Mouse (Mus musculus): Measurements from ENCODE around the gene Prex1.

The Prex1 gene

DNA sequence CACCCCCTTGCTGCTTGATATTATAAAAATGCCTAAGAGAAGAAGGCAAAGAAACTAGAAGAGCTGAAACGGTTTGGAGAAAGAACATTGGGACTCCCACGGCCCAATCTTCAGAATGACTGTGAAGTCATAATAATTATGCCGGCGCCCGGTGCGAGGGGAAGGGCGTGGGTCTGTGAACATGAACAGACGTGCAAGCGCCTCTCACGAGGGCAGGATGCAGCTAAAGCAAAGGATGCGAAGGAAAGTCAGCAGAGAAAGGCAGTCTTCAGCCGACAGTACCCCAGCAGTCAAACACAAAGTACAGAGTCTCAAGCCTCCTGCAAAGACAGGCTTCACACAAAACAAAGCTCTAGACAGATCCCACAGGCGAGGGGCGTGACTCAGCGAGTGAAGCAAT, 49.1 kb downstream of the Prex1 start:
- in situ Hi-C loops (cut with MboI, MseI), result loop anchor here in 1 of 2 experiments (25.0 kb wide), 1 partner anchor 1273 kb away; the partner anchor contains the start of gene Ptpn1

- in situ Hi-C loops (cut with MboI, MseI), result loop anchor here in 1 of 2 experiments (25.0 kb wide), 1 partner anchor 1274 kb away; the partner anchor contains the start of gene Ptpn1
Observed at GRCm38 (mm10) chr2:166663250-166663961, 50.2 kb downstream of the Prex1 start.

DNA sequence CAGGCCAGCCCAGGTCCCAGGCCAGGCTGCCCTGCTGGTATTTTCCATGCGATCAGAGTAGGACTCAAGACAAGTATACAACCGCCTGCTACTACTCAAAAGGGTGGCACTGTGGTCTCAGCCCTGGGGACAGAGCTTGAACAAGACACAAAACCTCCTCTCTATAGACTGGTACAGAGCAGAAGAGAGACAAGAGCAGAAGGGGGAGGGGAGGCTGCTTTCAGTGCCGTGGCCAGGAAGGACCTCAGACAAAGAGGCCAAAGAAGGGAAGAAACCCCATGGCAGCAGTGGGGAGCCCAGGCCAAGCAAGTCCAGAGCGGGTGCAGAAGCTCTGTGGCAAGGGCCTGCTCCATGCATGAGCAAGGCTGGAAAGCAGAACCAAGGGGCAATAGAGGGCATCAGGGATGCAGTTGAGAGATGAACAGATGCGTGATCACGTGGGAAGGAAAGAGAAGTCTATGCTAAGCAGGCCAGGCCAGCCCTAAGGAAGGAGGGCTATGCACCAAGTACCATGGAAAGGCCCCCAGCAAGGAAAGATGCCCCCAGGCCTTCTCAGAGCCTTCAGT, 51.0 kb downstream of the Prex1 start:
- in situ Hi-C loops (cut with MboI, MseI), result loop anchor here in 1 of 2 experiments (25.0 kb wide), 1 partner anchor 1275 kb away; the partner anchor contains the start of gene Ptpn1

- in situ Hi-C loops (cut with MboI, MseI), result loop anchor here in 1 of 2 experiments (25.0 kb wide), 1 partner anchor 1275 kb away; the partner anchor contains the start of gene Ptpn1
Observed at GRCm38 (mm10) chr2:166661971-166662370, 51.7 kb downstream of the Prex1 start.

- in situ Hi-C loops (cut with MboI, MseI), result loop anchor here in 1 of 2 experiments (25.0 kb wide), 1 partner anchor 1276 kb away; the partner anchor contains the start of gene Ptpn1
Observed at GRCm38 (mm10) chr2:166661498-166661897, 52.1 kb downstream of the Prex1 start.

GRCm38 (mm10) chr2:166658380-166658779, 55.3 kb downstream of the Prex1 start:
- in situ Hi-C loops (cut with MboI, MseI), result loop anchor here (5.0 to 25.0 kb wide), 2 partner anchors 44 to 1279 kb away; partner anchors contain the start of gene Ptpn1 (in 1 of the 2)

- in situ Hi-C loops (cut with MboI, MseI), result loop anchor here (5.0 to 25.0 kb wide), 2 partner anchors 45 to 1280 kb away; partner anchors contain the start of gene Ptpn1 (in 1 of the 2)
Observed at GRCm38 (mm10) chr2:166657451-166658011, 56.1 kb downstream of the Prex1 start.

DNA sequence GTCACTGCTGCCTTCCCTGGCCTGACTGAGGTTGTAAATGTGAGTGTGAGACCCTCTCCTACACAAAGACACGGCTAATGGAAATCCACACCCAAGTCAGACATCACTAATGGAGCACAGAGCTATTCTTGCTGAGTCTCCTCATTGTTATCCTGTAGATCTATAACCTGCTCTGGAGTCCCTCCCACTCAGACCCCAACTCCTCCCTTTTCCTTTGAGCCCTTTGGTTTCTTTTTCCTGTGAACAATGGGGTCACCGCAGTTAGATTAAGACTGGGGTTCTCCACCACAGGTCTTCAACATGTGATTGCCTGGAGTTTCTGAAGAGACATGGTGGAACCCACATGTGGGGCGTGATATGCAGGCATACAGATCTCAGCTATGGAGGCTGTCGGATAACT, 57.0 kb downstream of the Prex1 start:
- in situ Hi-C loops (cut with MboI, MseI), result loop anchor here (5.0 to 25.0 kb wide), 2 partner anchors 46 to 1281 kb away; partner anchors contain the start of gene Ptpn1 (in 1 of the 2)

GRCm38 (mm10) chr2:166655727-166656520, 57.7 kb downstream of the Prex1 start:
- in situ Hi-C loops (cut with MboI, MseI), result loop anchor here (5.0 to 25.0 kb wide), 2 partner anchors 46 to 1281 kb away; partner anchors contain the start of gene Ptpn1 (in 1 of the 2)

DNA sequence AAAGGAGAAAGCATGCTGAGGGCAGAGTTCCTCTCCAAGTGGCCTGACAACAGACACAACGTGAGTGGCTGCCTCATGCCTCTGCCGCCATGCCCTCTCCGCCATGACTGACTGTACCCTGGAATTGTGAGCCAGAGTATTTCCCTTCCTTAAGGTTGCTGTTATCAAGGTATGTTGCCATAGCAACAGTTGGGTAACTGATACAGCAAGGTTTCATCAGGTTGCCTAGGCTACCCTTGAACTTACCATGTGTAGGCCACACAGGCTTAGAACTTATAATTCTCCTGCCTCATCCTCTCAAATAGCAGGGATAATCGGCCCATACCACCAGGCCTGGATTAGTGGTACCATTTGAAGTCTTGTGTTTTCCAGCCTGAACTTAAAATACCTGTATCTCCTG, 58.3 kb downstream of the Prex1 start:
- in situ Hi-C loops (cut with MboI, MseI), result loop anchor here (5.0 to 25.0 kb wide), 2 partner anchors 47 to 1282 kb away; partner anchors contain the start of gene Ptpn1 (in 1 of the 2)

DNA sequence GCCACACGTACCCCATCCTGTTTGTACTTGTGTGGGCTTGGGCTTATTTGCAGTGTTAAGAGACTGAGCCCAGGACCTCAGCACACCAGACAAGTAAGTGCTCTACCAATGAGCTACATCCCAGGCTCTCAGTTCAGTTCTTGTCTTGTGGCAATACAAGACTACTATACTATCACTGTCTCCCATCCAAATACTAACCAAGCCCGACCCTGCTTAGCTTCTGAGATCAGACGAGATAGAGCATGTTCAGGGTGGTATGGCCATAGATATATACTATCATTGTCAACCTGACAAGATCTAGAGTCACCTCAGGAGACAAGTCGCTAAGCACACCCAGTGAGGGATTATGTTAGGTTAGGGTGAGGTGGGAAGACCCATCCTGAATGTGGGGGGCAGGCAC, 58.8 kb downstream of the Prex1 start:
- in situ Hi-C loops (cut with MboI, MseI), result loop anchor here (5.0 to 25.0 kb wide), 2 partner anchors 47 to 1282 kb away; partner anchors contain the start of gene Ptpn1 (in 1 of the 2)

DNA sequence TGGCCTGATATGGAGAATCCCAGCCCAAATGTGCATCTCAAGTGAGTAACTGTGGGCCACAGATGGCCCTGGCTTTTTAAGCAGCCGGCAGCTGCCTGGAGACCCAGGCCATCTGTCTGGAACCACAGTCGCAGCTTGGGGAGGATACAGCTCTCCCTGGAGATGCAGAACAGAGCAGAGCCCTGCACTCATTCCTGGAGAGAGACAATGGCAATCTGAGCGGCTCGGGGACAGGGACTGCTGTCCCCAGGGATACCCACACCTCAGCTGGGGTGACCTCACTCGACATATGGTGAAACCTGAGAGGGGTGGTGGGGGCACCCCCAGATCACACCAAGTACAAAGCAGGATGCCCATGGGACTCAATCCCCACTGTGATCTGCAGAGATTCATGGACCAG, 60.1 kb downstream of the Prex1 start:
- in situ Hi-C loops (cut with MboI, MseI), result loop anchor here in 1 of 2 experiments (25.0 kb wide), 1 partner anchor 1284 kb away; the partner anchor contains the start of gene Ptpn1

DNA sequence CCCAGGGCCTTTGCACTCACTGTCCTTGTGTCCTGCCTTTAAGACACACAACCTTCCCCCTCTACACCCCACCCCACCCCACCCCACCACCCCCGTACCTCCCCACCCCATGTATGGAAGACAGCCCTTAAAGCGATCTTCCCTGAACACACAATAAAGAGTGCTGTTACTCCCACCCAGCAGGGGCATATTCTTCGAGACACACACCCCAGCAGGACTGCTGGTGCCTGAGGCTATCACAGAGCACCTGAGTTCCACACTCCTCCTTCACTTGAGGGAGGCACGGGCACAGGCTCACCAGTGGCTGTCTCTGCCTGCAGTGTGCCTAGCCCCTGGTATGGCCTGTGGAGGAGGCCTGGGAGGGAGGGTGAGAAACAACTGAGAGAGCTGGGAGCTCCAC, 61.0 kb downstream of the Prex1 start:
- in situ Hi-C loops (cut with MboI, MseI), result loop anchor here in 1 of 2 experiments (25.0 kb wide), 1 partner anchor 1285 kb away; the partner anchor contains the start of gene Ptpn1

DNA sequence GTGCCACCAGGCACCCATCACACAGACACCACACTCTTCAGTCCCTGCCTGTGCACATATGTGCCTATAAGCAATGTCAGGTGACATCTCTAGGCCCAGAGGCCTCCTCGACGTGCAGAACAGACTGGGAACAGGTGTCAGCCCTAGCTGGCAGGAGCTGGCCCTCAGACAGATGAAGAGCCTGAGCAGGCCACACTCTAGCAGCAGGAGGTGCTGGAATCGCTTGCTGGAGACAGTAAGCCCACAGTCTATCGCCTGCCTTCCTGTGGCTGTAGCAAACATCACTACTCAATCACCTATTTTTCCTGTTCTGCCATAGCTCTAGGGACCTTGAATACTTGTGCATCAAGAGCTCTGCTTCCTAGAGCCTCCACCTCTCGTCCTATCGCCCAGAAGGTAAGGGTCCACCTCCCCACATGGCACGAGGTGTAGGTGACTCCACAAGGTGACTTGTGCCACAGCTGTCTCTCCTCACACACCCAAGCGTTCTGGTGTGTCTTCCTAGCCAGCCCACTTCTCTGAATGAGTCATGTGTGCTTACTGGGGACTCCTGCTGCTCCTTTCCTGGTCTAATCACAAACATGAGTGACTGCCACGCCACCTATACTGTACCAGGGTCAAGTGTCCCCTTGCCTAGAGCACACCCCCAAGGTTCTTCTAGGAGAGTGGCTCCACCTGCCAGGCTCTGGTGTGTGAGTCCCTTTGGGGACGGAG, 62.2 kb downstream of the Prex1 start:
- in situ Hi-C loops (cut with MboI, MseI), result loop anchor here in 1 of 2 experiments (25.0 kb wide), 1 partner anchor 1286 kb away; the partner anchor contains the start of gene Ptpn1

GRCm38 (mm10) chr2:166650414-166650813, 63.2 kb downstream of the Prex1 start:
- in situ Hi-C loops (cut with MboI, MseI), result loop anchor here in 1 of 2 experiments (25.0 kb wide), 1 partner anchor 1287 kb away; the partner anchor contains the start of gene Ptpn1

- in situ Hi-C loops (cut with MboI, MseI), result no loop called here
Observed at GRCm38 (mm10) chr2:166647242-166647641, 66.4 kb downstream of the Prex1 start.

- in situ Hi-C loops (cut with MboI, MseI), result no loop called here
Observed at GRCm38 (mm10) chr2:166646434-166647088, 67.1 kb downstream of the Prex1 start.

- in situ Hi-C loops (cut with MboI, MseI), result no loop called here
Observed at GRCm38 (mm10) chr2:166644816-166645215, 68.8 kb downstream of the Prex1 start.

- in situ Hi-C loops (cut with MboI, MseI), result no loop called here
Observed at GRCm38 (mm10) chr2:166642581-166642987, 71.0 kb downstream of the Prex1 start.
